Mouse (Mus musculus): Measurements from ENCODE around the gene Pls1.

GRCm38 (mm10) chr9:95834799-95835198 lies 10.3 kb downstream of the Pls1 start:
- TF ChIP-seq POLR2A (IDR thresholded peaks at IDR 0.05; ENCODE audit: insufficient read depth, low read depth, low read length): no peak
- no peak for TF ChIP-seq CTCF (IDR thresholded peaks at IDR 0.05)
- no peak for TF ChIP-seq EP300 (IDR thresholded peaks at IDR 0.05; ENCODE audit: insufficient read depth, low read depth, low read length)

All from heart, adult 2 months (tissue).